Mouse (Mus musculus): Measurements from ENCODE around the gene Spata1.

DNA sequence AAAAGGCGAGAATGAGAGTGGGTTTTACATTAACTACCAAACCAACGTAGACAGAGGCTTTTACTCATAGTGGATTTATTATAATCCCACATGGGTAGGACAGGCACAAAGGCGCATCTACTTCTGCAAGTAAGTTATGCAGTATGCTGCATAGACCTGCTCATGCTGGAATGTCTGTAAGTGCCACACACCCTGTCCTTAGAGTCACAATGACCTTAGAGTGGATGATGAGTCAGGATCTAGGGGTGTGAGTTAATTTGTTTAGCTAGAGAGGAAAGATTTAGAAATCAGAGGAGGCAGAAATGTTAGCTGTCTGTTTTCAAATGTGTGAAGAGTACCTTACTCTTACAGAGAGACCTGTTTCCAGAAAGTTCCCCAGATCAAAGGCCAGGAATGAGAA, 52.0 kb downstream of the Spata1 start:
- TF ChIP-seq MYOG (IDR thresholded peaks at IDR 0.05; ENCODE audit: control insufficient read depth, extremely low read depth, insufficient read length) (no peak), CTCF (IDR thresholded peaks at IDR 0.05; ENCODE audit: control insufficient read depth, insufficient read depth, insufficient read length) (no peak), FOSL1 (IDR thresholded peaks at IDR 0.05; ENCODE audit: insufficient read depth, low read length, poor library complexity, severe bottlenecking) (no peak), MYOD1 (IDR thresholded peaks at IDR 0.05; ENCODE audit: control insufficient read depth, insufficient read length, low read depth) (no peak), MAX (IDR thresholded peaks at IDR 0.05) (no peak), USF1 (IDR thresholded peaks at IDR 0.05; ENCODE audit: low read depth) (no peak), CEBPB (IDR thresholded peaks at IDR 0.05; ENCODE audit: low read depth) (no peak)
